Mouse (Mus musculus): ENCODE measurements around the gene Rab36. TPM values are rescaled to one million over a fixed set of nuclear protein-coding genes. Genes with fewer than 3 reads are reported as not detected.

The Rab36 gene
- 10.5 and 11.1 TPM in 2 replicates for polyA plus RNA-seq (2014; fragmentation: Nextera tagmentation; extraction: Ambion mirVana)

DNA sequence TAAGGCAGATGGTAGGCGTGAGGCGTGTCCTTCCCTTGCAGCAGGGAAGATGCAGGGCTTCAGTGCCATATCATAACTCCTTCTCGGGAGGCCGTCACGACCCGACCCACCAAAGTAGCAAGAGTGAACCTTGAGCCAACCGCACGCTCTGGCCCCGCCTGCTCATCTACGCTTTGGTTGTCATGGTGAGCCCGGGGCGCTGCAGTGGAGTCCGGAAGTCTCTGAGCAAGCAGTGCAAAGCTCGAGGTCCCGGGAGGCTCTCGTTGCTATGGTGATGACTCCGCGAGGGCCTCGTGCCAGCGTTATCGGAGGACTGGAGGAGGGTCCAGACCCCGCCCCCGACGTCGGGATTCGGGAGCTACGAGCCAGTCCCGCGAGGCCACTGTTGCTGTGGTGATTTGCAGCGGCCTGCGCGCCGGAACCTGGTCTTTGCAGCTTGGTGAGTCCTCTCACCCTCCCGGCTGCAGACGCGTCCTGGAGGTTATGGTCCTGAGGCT lies at the start of gene Rab36:
TSS of gene Rab36 (plus strand) at position 176 of the 497 bp plus-strand sequence.
- H3K4me2 ChIP-seq (ENCODE audit: low read length), result peak within 1 kb of the TSS; percentile 67
- H3K27me3 ChIP-seq (replicated peaks; ENCODE audit: control insufficient read depth, insufficient read depth, low read length), result no peaks in the 10 kb centered on the region
- peak within 1 kb of the TSS; percentile 85 for H3K27ac ChIP-seq (ENCODE audit: low read depth, low read length)
- H3K36me3 ChIP-seq (ENCODE audit: control insufficient read depth, insufficient read depth, low read length), result no peaks in the 10 kb centered on the region
- H3K4me3 ChIP-seq (ENCODE audit: low read depth, low read length), result peak within 1 kb of the TSS; percentile 36
- H3K9me3 ChIP-seq (replicated peaks; ENCODE audit: control insufficient read depth, low read length), result no peaks in the 10 kb centered on the region
- DNase-seq (ENCODE audit: low spot score) (peak; percentile 97), ATAC-seq (peak; percentile 94)
- H3K4me1 ChIP-seq (ENCODE audit: control insufficient read depth, insufficient read depth, low read length), result peaks cover 20% of the 10 kb centered on the region
- H3K9ac ChIP-seq (ENCODE audit: low read length), result peak within 1 kb of the TSS; percentile 70
- WGBS, result under 1% methylated on average over 36 of the region's 36 CpGs

DNA sequence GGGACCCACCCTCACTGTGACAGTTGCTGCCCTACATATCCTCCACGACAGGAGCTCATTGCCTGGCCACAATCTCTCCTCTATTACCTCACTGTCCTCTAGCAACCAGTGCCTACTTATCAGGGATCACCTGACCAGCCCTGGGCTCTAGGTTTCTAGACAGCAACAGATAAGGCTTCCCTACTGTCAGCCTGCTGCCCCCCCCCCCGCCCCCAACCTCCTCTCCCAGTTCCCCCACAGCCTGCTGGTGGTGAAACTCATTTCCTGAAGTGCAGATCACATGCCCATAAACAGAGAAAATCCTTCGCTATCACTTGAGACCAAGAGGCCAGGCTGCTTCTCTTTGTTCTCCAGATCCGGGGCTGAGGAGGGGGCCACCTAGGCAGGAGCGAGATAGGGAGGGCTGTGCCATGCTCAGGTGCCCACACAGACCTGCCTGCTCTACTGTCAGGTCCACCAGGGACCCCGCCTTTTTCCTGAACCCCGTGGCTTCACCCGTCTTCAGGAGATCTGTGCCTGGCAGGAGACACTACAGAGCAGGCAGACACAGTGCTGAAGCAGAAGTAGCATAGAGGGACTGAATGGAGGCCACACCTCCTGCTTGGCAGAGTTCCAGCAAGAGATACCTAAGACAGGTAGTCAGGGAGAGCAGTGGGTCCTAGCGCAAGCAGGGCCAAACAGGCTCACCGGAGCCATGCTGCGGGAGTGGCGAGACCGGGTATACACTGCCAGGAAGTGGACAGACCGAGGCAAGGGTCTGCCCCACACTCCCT lies 49.0 kb upstream of the Rab36 start:
- H3K27me3 ChIP-seq (replicated peaks; ENCODE audit: control insufficient read depth, insufficient read depth, low read length), result no peaks in the 10 kb centered on the region
- no peak overlapping the region for H3K9ac ChIP-seq (ENCODE audit: low read length)
- H3K4me2 ChIP-seq (ENCODE audit: low read length), result no peak overlapping the region
- DNase-seq (ENCODE audit: low spot score) (no peak), ATAC-seq (no peak)
- H3K4me3 ChIP-seq (ENCODE audit: low read depth, low read length), result no peak overlapping the region
- peaks cover 18% of the 10 kb centered on the region for H3K36me3 ChIP-seq (ENCODE audit: control insufficient read depth, insufficient read depth, low read length)
- no peaks in the 10 kb centered on the region for H3K9me3 ChIP-seq (replicated peaks; ENCODE audit: control insufficient read depth, low read length)
- H3K4me1 ChIP-seq (ENCODE audit: control insufficient read depth, insufficient read depth, low read length), result no peaks in the 10 kb centered on the region
- 82% methylated on average over 14 of the region's 14 CpGs for WGBS
- H3K27ac ChIP-seq (ENCODE audit: low read depth, low read length), result no peak overlapping the region

DNA sequence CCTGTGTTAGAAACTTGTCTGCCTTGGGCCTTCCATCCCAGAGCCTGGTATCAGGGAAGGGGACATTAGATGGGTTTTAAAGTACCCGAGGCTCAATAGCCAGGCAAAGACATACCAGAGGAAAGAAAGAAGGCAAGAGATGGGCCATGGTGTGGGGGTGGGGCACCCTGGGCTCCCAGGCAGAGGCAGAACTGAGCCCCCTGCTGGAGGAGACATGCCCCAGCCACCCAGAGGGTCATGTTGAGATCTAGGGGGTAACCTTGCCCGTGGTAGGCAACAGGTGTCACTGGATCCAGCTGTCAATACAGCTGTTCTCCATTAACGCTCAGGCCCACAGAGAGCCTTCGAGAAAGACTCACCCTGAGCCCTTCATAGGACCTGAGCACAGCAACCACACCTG lies 47.0 kb upstream of the Rab36 start:
- Histone ChIP-seq H3K4me3 (ENCODE audit: low read depth, low read length) (no peak overlapping the region), H3K9ac (ENCODE audit: low read length) (no peak overlapping the region), H3K36me3 (ENCODE audit: control insufficient read depth, insufficient read depth, low read length) (peaks cover 16% of the 10 kb centered on the region), H3K4me1 (ENCODE audit: control insufficient read depth, insufficient read depth, low read length) (no peaks in the 10 kb centered on the region), H3K9me3 (replicated peaks; ENCODE audit: control insufficient read depth, low read length) (no peaks in the 10 kb centered on the region), H3K27me3 (replicated peaks; ENCODE audit: control insufficient read depth, insufficient read depth, low read length) (no peaks in the 10 kb centered on the region), H3K27ac (ENCODE audit: low read depth, low read length) (no peak overlapping the region), H3K4me2 (ENCODE audit: low read length) (no peak overlapping the region)
- no peak for ATAC-seq
- 88% methylated on average over 4 of the region's 4 CpGs for WGBS
- no peak for DNase-seq (ENCODE audit: low spot score)

DNA sequence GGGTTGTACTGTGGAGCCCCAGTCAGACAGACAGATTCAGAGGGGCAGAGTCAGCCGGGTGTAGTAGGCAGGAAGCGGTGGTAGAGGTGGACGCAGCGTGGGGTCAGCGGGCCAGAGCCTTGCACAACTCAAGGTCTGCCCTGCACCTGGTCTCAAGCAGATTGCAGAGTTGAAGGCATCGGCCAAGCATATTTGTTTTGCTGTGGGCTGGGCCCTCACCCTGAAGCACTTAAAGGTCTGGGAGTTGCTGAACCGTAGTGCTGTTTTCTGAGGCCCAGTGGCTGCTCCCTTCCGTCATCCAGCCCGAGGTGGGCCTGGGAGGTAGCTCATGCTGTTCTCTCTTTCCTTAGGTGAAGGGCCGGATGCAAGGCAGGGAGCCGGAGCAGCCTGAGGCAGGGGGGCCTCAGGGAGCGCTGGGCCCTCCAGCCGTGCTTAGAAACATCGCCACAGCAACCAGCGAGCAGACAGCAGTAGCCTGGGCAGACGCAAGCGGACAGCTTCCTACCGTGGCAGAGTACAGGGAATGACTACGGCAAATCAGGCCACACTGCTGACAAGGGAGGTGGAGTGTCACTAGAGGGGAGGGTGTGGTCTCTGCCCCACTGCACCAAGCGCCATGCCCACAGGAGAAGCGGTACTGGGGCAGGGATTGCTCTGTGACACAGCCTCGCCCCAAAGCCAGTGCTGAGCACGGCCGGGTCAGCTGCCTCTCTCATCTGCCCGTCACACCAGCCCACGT lies 46.1 kb upstream of the Rab36 start:
- ATAC-seq, result no peak
- Histone ChIP-seq H3K27ac (ENCODE audit: low read depth, low read length) (no peak overlapping the region), H3K4me1 (ENCODE audit: control insufficient read depth, insufficient read depth, low read length) (peaks cover 5% of the 10 kb centered on the region), H3K9ac (ENCODE audit: low read length) (no peak overlapping the region), H3K4me2 (ENCODE audit: low read length) (no peak overlapping the region), H3K9me3 (replicated peaks; ENCODE audit: control insufficient read depth, low read length) (no peaks in the 10 kb centered on the region), H3K4me3 (ENCODE audit: low read depth, low read length) (no peak overlapping the region), H3K36me3 (ENCODE audit: control insufficient read depth, insufficient read depth, low read length) (peaks cover 16% of the 10 kb centered on the region), H3K27me3 (replicated peaks; ENCODE audit: control insufficient read depth, insufficient read depth, low read length) (no peaks in the 10 kb centered on the region)
- WGBS, result 64% methylated on average over 26 of the region's 26 CpGs
- DNase-seq (ENCODE audit: low spot score), result no peak

DNA sequence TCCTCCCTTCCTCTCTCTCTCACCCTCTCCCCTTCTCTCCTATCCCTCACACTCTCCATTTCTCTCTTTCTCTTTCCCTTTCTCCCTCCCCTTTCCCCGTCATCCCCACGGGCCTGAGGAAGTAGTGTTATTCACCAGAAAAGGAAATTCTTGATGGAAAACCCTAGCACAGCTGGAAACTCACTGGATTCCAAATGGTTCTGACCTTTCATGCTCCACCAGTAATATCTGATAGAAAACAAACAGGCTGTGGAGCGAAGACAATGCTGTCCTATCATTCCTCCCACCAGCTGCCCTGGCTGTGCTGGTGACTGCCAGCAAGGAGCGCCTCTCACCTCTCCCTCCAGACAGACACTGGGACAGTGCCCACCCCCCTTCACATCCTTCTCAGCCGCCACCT lies 42.0 kb upstream of the Rab36 start:
- Histone ChIP-seq H3K27ac (ENCODE audit: low read depth, low read length) (no peak overlapping the region), H3K9ac (ENCODE audit: low read length) (no peak overlapping the region), H3K4me2 (ENCODE audit: low read length) (peak overlapping the region; percentile 47; the same call in 1 of the 2 replicates), H3K4me1 (ENCODE audit: control insufficient read depth, insufficient read depth, low read length) (peaks cover 12% of the 10 kb centered on the region), H3K27me3 (replicated peaks; ENCODE audit: control insufficient read depth, insufficient read depth, low read length) (no peaks in the 10 kb centered on the region), H3K9me3 (replicated peaks; ENCODE audit: control insufficient read depth, low read length) (no peaks in the 10 kb centered on the region), H3K4me3 (ENCODE audit: low read depth, low read length) (no peak overlapping the region), H3K36me3 (ENCODE audit: control insufficient read depth, insufficient read depth, low read length) (peaks cover 16% of the 10 kb centered on the region)
- peak; percentile 27; the same call in 1 of the 2 replicates for ATAC-seq
- DNase-seq (ENCODE audit: low spot score), result peak; percentile 23
- 13% methylated on average over 5 of the region's 5 CpGs for WGBS

DNA sequence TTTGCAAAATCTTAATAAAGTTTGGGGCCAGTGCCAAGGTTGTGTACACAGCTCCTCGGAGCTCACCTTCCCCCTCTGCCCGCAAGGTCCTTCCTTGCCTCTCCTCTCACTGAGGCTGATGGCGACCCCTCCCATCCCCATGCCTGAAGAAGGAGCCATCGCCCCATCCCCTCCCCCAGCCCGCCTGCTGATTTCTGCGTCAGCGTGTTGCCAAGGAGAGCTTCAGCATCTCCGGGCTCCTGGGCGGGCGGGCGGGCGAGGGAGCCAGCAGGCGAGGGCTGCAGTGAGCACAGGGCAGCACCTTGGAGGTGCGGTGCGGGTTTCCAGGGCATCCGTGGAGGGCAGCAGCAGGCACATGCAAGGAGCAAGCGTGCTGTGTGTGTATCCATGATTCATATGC lies 41.5 kb upstream of the Rab36 start:
- no peaks in the 10 kb centered on the region for H3K9me3 ChIP-seq (replicated peaks; ENCODE audit: control insufficient read depth, low read length)
- H3K4me1 ChIP-seq (ENCODE audit: control insufficient read depth, insufficient read depth, low read length), result peaks cover 17% of the 10 kb centered on the region
- ATAC-seq (peak; percentile 65), DNase-seq (ENCODE audit: low spot score) (peak; percentile 66)
- peaks cover 16% of the 10 kb centered on the region for H3K36me3 ChIP-seq (ENCODE audit: control insufficient read depth, insufficient read depth, low read length)
- H3K4me3 ChIP-seq (ENCODE audit: low read depth, low read length), result no peak overlapping the region
- WGBS, result 0% methylated on average over 17 of the region's 17 CpGs
- H3K27ac ChIP-seq (ENCODE audit: low read depth, low read length), result 0 out of 2 replicates have a peak overlapping the region, but pooled peaks have one; percentile 17
- peak overlapping the region; percentile 33 for H3K9ac ChIP-seq (ENCODE audit: low read length)
- H3K4me2 ChIP-seq (ENCODE audit: low read length), result peak overlapping the region; percentile 47
- no peaks in the 10 kb centered on the region for H3K27me3 ChIP-seq (replicated peaks; ENCODE audit: control insufficient read depth, insufficient read depth, low read length)

DNA sequence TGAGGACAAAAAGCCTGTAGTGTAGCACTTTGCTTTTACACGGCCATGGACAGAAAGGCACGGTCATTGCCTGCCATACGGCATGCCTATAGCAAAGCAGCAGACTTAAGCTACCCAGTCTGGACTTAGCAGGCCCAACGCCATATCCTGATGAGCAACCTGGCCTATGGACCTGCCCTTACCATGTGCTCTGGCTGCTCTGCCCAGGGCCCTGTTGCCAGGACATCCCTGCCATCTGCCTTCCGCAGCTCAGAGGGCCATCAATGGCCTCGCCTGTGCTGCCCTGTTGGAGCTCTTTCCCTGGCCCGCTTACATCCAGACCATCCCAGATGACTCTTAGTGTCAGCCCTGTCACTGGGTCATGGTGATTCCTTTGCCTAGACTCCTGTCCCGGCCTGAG lies 35.5 kb upstream of the Rab36 start:
- Histone ChIP-seq H3K9me3 (replicated peaks; ENCODE audit: control insufficient read depth, low read length) (no peaks in the 10 kb centered on the region), H3K4me1 (ENCODE audit: control insufficient read depth, insufficient read depth, low read length) (peaks cover 8% of the 10 kb centered on the region), H3K27me3 (replicated peaks; ENCODE audit: control insufficient read depth, insufficient read depth, low read length) (no peaks in the 10 kb centered on the region), H3K36me3 (ENCODE audit: control insufficient read depth, insufficient read depth, low read length) (no peaks in the 10 kb centered on the region), H3K4me2 (ENCODE audit: low read length) (no peak overlapping the region), H3K9ac (ENCODE audit: low read length) (no peak overlapping the region), H3K4me3 (ENCODE audit: low read depth, low read length) (no peak overlapping the region), H3K27ac (ENCODE audit: low read depth, low read length) (no peak overlapping the region)
- no peak for DNase-seq (ENCODE audit: low spot score)
- 92% methylated on average over 8 of the region's 8 CpGs for WGBS
- no peak for ATAC-seq

DNA sequence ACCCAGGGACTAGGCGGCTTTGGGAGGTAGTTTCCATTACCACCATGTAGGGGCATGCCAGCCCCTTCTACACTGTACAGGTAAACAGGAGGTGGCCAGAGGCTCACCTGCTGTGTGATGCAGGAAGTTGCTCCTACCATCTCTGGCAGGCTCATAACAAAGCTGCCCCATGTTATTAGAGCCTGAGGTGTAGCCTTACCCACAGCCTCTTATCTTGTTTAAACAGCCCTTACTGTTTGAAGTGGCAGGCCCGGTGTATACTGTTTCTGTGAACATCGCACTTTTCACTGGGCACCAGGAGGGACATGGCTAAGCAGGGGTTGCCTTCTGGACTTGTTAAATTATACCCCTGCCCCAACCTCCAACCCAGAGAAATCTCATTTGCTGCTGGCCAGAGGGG lies 32.8 kb upstream of the Rab36 start:
- peaks cover 8% of the 10 kb centered on the region for H3K4me1 ChIP-seq (ENCODE audit: control insufficient read depth, insufficient read depth, low read length)
- no peaks in the 10 kb centered on the region for H3K27me3 ChIP-seq (replicated peaks; ENCODE audit: control insufficient read depth, insufficient read depth, low read length)
- H3K36me3 ChIP-seq (ENCODE audit: control insufficient read depth, insufficient read depth, low read length), result no peaks in the 10 kb centered on the region
- H3K9ac ChIP-seq (ENCODE audit: low read length), result no peak overlapping the region
- DNase-seq (ENCODE audit: low spot score), result no peak
- H3K4me3 ChIP-seq (ENCODE audit: low read depth, low read length), result no peak overlapping the region
- ATAC-seq, result no peak
- H3K27ac ChIP-seq (ENCODE audit: low read depth, low read length), result no peak overlapping the region
- no peak overlapping the region for H3K4me2 ChIP-seq (ENCODE audit: low read length)
- 95% methylated on average over 3 of the region's 3 CpGs for whole genome bisulfite sequencing
- H3K9me3 ChIP-seq (replicated peaks; ENCODE audit: control insufficient read depth, low read length), result no peaks in the 10 kb centered on the region

Measured in forebrain, embryonic 14.5 days (tissue).